22 mouse cellular contexts compared by ENCODE assay signal in the genomic region with DNA sequence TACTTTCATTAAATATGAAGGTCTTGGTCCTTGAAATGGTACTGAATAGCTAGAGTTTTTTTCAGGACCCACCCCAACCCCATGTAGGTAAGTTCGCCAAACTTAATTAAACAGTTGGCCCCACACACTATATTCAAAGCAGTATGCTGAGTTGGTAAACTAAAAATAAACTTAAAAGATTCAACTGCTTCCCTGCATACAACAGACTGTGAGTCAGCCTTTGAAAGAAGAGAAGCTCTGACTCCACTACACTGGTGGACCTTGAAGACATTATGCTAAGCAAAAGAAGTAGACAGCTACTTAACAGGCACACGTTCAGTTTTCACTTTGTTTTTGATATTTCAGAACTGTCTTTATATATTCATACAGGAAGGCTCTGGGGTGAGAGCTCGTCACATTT. TPM values are rescaled to one million over a fixed set of nuclear protein-coding genes. Genes with fewer than 3 reads are reported as not detected.
DNase-seq lines count a peak whose midpoint lies in the region; ATAC-seq and TF ChIP-seq lines count a peak whose summit lies in the region.
"Had no signal": no experiment of that assay in that cellular context is flagged by ENCODE, and none has a peak within 500 bp of the region (broad histone marks: within the 10 kb centered on the region; RNA-seq: fewer than 3 reads in every experiment).

No protein-coding gene starts in this region.

- no peak for TF ChIP-seq CTCF in olfactory bulb, adult 2 months (IDR thresholded peaks at IDR 0.05; ENCODE audit: insufficient read depth, low read depth, low read length)

- peaks cover 2% of the 10 kb centered on the region for H3K4me1 ChIP-seq in olfactory bulb, adult 2 months (ENCODE audit: control insufficient read depth, insufficient read depth, low read length)
- H3K4me1 ChIP-seq: embryonic facial prominence, embryonic 10.5 days; embryonic facial prominence, embryonic 12.5 days; forebrain, embryonic 13.5 days; forebrain, embryonic 15.5 days had no signal

- 58% methylated on average over 3 of the region's 3 CpGs for WGBS in olfactory bulb, adult 2 months

- H3K27ac ChIP-seq in olfactory bulb, adult 2 months (ENCODE audit: insufficient read depth, low read depth, low read length) = 0 out of 2 replicates have a peak overlapping the region, but pooled peaks have one; percentile 18
- H3K27ac ChIP-seq: embryonic facial prominence, embryonic 10.5 days; embryonic facial prominence, embryonic 12.5 days; forebrain, embryonic 13.5 days; forebrain, embryonic 15.5 days had no signal

- no peak for DNase-seq in frontal cortex, adult 2 months (ENCODE audit: extremely low spot score in 1 of 2, low spot score in 1 of 2)
- peak; percentile 55 for DNase-seq in brain, adult 2 months (ENCODE audit: low read depth, low spot score)
- DNase-seq in heart, postnatal 25 days (ENCODE audit: low spot score) = no peak
- DNase-seq: adrenal gland, adult 8-10 months; adrenal gland, postnatal 14 days; adrenal gland, postnatal 36 days; B cell, adult 2 months; cerebellum, adult 11 months; cerebellum, adult 18-20 months; cerebellum, adult 9-10 months; cerebellum, postnatal 10 days; cerebellum, postnatal 25 days; forebrain, postnatal 0 days had no signal

- no peak for TF ChIP-seq POLR2A in olfactory bulb, adult 2 months (IDR thresholded peaks at IDR 0.05; ENCODE audit: insufficient read depth, low read depth, low read length)

- no peak overlapping the region for H3K4me3 ChIP-seq in olfactory bulb, adult 2 months (ENCODE audit: insufficient read depth, low read depth, low read length)
- H3K4me3 ChIP-seq: embryonic facial prominence, embryonic 10.5 days; embryonic facial prominence, embryonic 12.5 days; forebrain, embryonic 13.5 days; forebrain, embryonic 15.5 days had no signal

- peak; percentile 66; the same call in 1 of the 2 replicates for ATAC-seq in frontal cortex, adult (ENCODE audit: low TSS enrichment)
- ATAC-seq: activated CD4-positive, CD25-positive, alpha-beta regulatory T cell, adult 4 months; CD4-positive, CD25-positive, alpha-beta regulatory T cell, adult 4 months; forebrain, embryonic 13.5 days; forebrain, embryonic 15.5 days; forebrain, postnatal 0 days; Patski had no signal

- intact Hi-C loops in heart, postnatal 25 days (cut with DNase I) = no loop called here

RNA-seq across cellular contexts. Expression of gene Adcy9, which starts 10.7 kb away (rescaled TPM):
- 18.3 and 21.6 TPM in 2 replicates for polyA plus RNA-seq in frontal cortex, adult 2 months (2012; rRNA removed)
- polyA plus RNA-seq in olfactory bulb, adult 2 months (2012; ENCODE audit: insufficient read depth, insufficient read length, low replicate concordance, missing spikeins) = not detected in 2 replicates
- 10 to 100 TPM; 22.4 to 24.1 TPM for total RNA-seq in heart, postnatal 25 days (2021)

Comparison
In these comparisons a context has a peak if more than half of its experiments do, and no peak if none do; other contexts are left out.
1. RNA of gene Adcy9, which starts 10.7 kb away (polyA plus RNA-seq): 18.3 to 21.6 TPM in frontal cortex, adult 2 months; not detected in olfactory bulb, adult 2 months; every median in the first group is over 10 times any median in the second.